ENCODE assay signal across 33 mouse cellular contexts in the genomic region with DNA sequence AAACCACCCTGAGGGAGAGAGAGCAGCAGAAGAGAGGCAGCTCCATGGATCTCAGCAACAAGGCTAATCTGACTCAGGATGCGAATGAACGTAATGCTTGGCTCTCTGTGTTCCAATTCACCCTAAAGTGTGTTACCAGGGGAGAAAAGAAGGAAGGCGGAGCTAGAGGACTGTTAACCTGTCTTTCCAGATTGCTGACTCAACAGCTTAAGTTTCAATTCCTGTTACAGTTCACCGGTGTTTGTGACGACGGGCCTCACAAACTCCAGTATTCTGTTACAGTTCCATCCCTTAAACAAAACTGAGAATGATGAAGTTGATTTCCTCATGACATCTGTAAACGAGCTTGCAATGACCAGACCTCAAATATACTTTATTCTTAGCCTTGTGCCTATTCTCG. TPM values are rescaled to one million over a fixed set of nuclear protein-coding genes. Genes with fewer than 3 reads are reported as not detected.
DNase-seq lines count a peak whose midpoint lies in the region; ATAC-seq lines count a peak whose summit lies in the region.
"Had no signal": no experiment of that assay in that cellular context is flagged by ENCODE, and none has a peak within 500 bp of the region (broad histone marks: within the 10 kb centered on the region; RNA-seq: fewer than 3 reads in every experiment).

No protein-coding gene starts in this region.

- 38% methylated on average over 8 of the region's 8 CpGs for WGBS in kidney, embryonic 15.5 days
- WGBS in large intestine, adult 2 months, result 32% methylated on average over 8 of the region's 8 CpGs
- WGBS in heart, embryonic 12.5 days, result 75% methylated on average over 8 of the region's 8 CpGs

- no peaks in the 10 kb centered on the region for H3K27me3 ChIP-seq in kidney, embryonic 15.5 days
- H3K27me3 ChIP-seq in heart, embryonic 12.5 days (replicated peaks), result no peaks in the 10 kb centered on the region
- H3K27me3 ChIP-seq: embryonic facial prominence, embryonic 12.5 days; forebrain, embryonic 12.5 days; limb, embryonic 13.5 days; liver, embryonic 12.5 days; megakaryocyte, embryonic 14.5 days; midbrain, embryonic 15.5 days; neural tube, embryonic 12.5 days had no signal

- no peak overlapping the region for H3K4me2 ChIP-seq in kidney, embryonic 15.5 days
- no peak overlapping the region for H3K4me2 ChIP-seq in heart, embryonic 12.5 days
- H3K4me2 ChIP-seq: embryonic facial prominence, embryonic 12.5 days; forebrain, embryonic 12.5 days; heart, embryonic 11.5 days; limb, embryonic 13.5 days; liver, embryonic 12.5 days; midbrain, embryonic 15.5 days; neural tube, embryonic 12.5 days had no signal

- DNase-seq in kidney, adult 11 months, result no peak
- DNase-seq in CD4-positive, CD25-positive, alpha-beta regulatory T cell, adult 2 months (ENCODE audit: low read depth, low spot score), result peak; percentile 3
- peak; percentile 53 for DNase-seq in large intestine, adult 2 months (ENCODE audit: low read depth, low spot score)
- DNase-seq in T-cell, adult 2 months (ENCODE audit: low spot score), result no peak
- no peak for DNase-seq in layer of hippocampus, adult 11-12 months (ENCODE audit: low spot score)
- DNase-seq: adrenal gland, adult 2 months; cerebellum, adult 11-12 months; cerebellum, postnatal 10 days; heart, postnatal 10 days; kidney, postnatal 14 days; lung, adult 2 months; retina, postnatal 1 day; right cerebral cortex, postnatal 25 days; thymus, adult 18-20 months; thymus, postnatal 36 days had no signal

- peaks cover 10% of the 10 kb centered on the region; the same call in 1 of the 2 replicates for H3K4me1 ChIP-seq in kidney, embryonic 15.5 days
- no peaks in the 10 kb centered on the region for H3K4me1 ChIP-seq in heart, embryonic 12.5 days (replicated peaks)
- H3K4me1 ChIP-seq: embryonic facial prominence, embryonic 12.5 days; limb, embryonic 13.5 days; liver, embryonic 12.5 days; midbrain, embryonic 15.5 days; neural tube, embryonic 12.5 days had no signal

- no peak overlapping the region for H3K4me3 ChIP-seq in kidney, embryonic 15.5 days (replicated peaks)
- no peak overlapping the region for H3K4me3 ChIP-seq in heart, embryonic 12.5 days
- H3K4me3 ChIP-seq: embryonic facial prominence, embryonic 12.5 days; erythroblast, embryonic 14.5 days; forebrain, embryonic 12.5 days; limb, embryonic 13.5 days; liver, embryonic 12.5 days; megakaryocyte, embryonic 14.5 days; midbrain, embryonic 15.5 days; neural tube, embryonic 12.5 days had no signal

- H3K27ac ChIP-seq in kidney, embryonic 15.5 days, result peak overlapping the region; percentile 20; the same call in 1 of the 2 replicates
- H3K27ac ChIP-seq in heart, embryonic 12.5 days (ENCODE audit: poor library complexity, severe bottlenecking), result no peak overlapping the region
- H3K27ac ChIP-seq: embryonic facial prominence, embryonic 12.5 days; forebrain, embryonic 12.5 days; hindbrain, postnatal 0 days; limb, embryonic 13.5 days; liver, embryonic 12.5 days; midbrain, embryonic 15.5 days; neural tube, embryonic 12.5 days had no signal

- H3K9ac ChIP-seq in kidney, embryonic 15.5 days, result no peak overlapping the region
- H3K9ac ChIP-seq in heart, embryonic 12.5 days, result no peak overlapping the region
- H3K9ac ChIP-seq: embryonic facial prominence, embryonic 12.5 days; forebrain, embryonic 12.5 days; limb, embryonic 13.5 days; liver, embryonic 12.5 days; midbrain, embryonic 15.5 days; neural tube, embryonic 12.5 days had no signal

- H3K36me3 ChIP-seq in kidney, embryonic 15.5 days, result no peaks in the 10 kb centered on the region
- H3K36me3 ChIP-seq in heart, embryonic 12.5 days, result no peaks in the 10 kb centered on the region
- H3K36me3 ChIP-seq: embryonic facial prominence, embryonic 12.5 days; forebrain, embryonic 12.5 days; limb, embryonic 13.5 days; liver, embryonic 12.5 days; midbrain, embryonic 15.5 days; neural tube, embryonic 12.5 days had no signal

- H3K9me3 ChIP-seq in kidney, embryonic 15.5 days (replicated peaks), result no peaks in the 10 kb centered on the region
- no peaks in the 10 kb centered on the region for H3K9me3 ChIP-seq in heart, embryonic 12.5 days (replicated peaks)
- H3K9me3 ChIP-seq: embryonic facial prominence, embryonic 12.5 days; forebrain, embryonic 12.5 days; limb, embryonic 13.5 days; liver, embryonic 12.5 days; megakaryocyte, embryonic 14.5 days; midbrain, embryonic 15.5 days; neural tube, embryonic 12.5 days had no signal

- ATAC-seq in kidney, embryonic 15.5 days (replicated peaks; ENCODE audit: low FRiP score), result peak; percentile 83
- ATAC-seq in granulocyte monocyte progenitor cell, adult 5-6 weeks (replicated peaks; ENCODE audit: poor library complexity, severe bottlenecking), result peak; percentile 27; the same call in 1 of the 2 replicates
- no peak for ATAC-seq in heart, embryonic 12.5 days (ENCODE audit: insufficient number of reproducible peaks, low FRiP score)
- ATAC-seq: hindbrain, postnatal 0 days; liver, embryonic 12.5 days; midbrain, embryonic 15.5 days had no signal

RNA-seq across cellular contexts. Expression of gene 1700057G04Rik, which starts 4.1 kb away (rescaled TPM):
- not detected in 2 replicates for polyA plus RNA-seq in kidney, embryonic 15.5 days (2015; fragmentation: Nextera tagmentation; extraction: Ambion mirVana)
- not detected in 2 replicates for total RNA-seq in granulocyte monocyte progenitor cell, adult 5-6 weeks (2014; fragmentation: Nextera tagmentation)
- total RNA-seq in granulocyte monocyte progenitor cell, adult 5-6 weeks (2017), result not detected in 2 replicates
- not detected in 2 replicates for polyA plus RNA-seq in large intestine, adult 2 months (2012; rRNA removed)
- polyA plus RNA-seq in heart, embryonic 12.5 days (2016; fragmentation: Nextera tagmentation; extraction: Ambion mirVana), result not detected in 2 replicates
- total RNA-seq: adrenal gland, adult 2 months; gastrocnemius, adult 18-20 months; heart, postnatal 10 days; hindbrain, postnatal 0 days; left cerebral cortex, adult 18-20 months; left cerebral cortex, postnatal 25 days had no signal
- polyA plus RNA-seq: adrenal gland, adult 2 months; embryonic facial prominence, embryonic 12.5 days; erythroblast, embryonic 14.5 days; forebrain, embryonic 12.5 days; heart, embryonic 11.5 days; hindbrain, embryonic 11.5 days; hindbrain, postnatal 0 days; limb, embryonic 13.5 days; liver, embryonic 12.5 days; lung, adult 2 months; midbrain, embryonic 15.5 days; neural tube, embryonic 12.5 days; stomach, embryonic 14.5 days had no signal

RNA-seq across cellular contexts. Expression of gene Plscr2, which starts 29.7 kb away (rescaled TPM):
- polyA plus RNA-seq in kidney, embryonic 15.5 days (2015; fragmentation: Nextera tagmentation; extraction: Ambion mirVana), result 29.0 and 29.2 TPM in 2 replicates
- total RNA-seq in granulocyte monocyte progenitor cell, adult 5-6 weeks (2014; fragmentation: Nextera tagmentation), result not detected in 2 replicates
- not detected in 2 replicates for total RNA-seq in granulocyte monocyte progenitor cell, adult 5-6 weeks (2017)
- 1.2 and 1.5 TPM in 2 replicates for polyA plus RNA-seq in large intestine, adult 2 months (2012; rRNA removed)
- 6.6 and 7.4 TPM in 2 replicates for polyA plus RNA-seq in heart, embryonic 12.5 days (2016; fragmentation: Nextera tagmentation; extraction: Ambion mirVana)
- polyA plus RNA-seq: erythroblast, embryonic 14.5 days had no signal

RNA-seq across cellular contexts. Expression of gene Plscr1, which starts 55.5 kb away (rescaled TPM):
- 74.6 and 78.2 TPM in 2 replicates for polyA plus RNA-seq in kidney, embryonic 15.5 days (2015; fragmentation: Nextera tagmentation; extraction: Ambion mirVana)
- 30.2 and 32.0 TPM in 2 replicates for total RNA-seq in granulocyte monocyte progenitor cell, adult 5-6 weeks (2014; fragmentation: Nextera tagmentation)
- 21.6 and 27.5 TPM in 2 replicates for total RNA-seq in granulocyte monocyte progenitor cell, adult 5-6 weeks (2017)
- 24.1 and 62.9 TPM in 2 replicates for polyA plus RNA-seq in large intestine, adult 2 months (2012; rRNA removed)
- polyA plus RNA-seq in heart, embryonic 12.5 days (2016; fragmentation: Nextera tagmentation; extraction: Ambion mirVana), result 41.0 and 41.9 TPM in 2 replicates

Comparison
In these comparisons a context has a peak if more than half of its experiments do, and no peak if none do; other contexts are left out.
1. DNase-seq: peak in CD4-positive, CD25-positive, alpha-beta regulatory T cell, adult 2 months (single experiment) and large intestine, adult 2 months (single experiment); none in kidney, adult 11 months (single experiment), T-cell, adult 2 months (single experiment) and layer of hippocampus, adult 11-12 months (single experiment).